Mouse (Mus musculus): ENCODE measurements around the gene Slc12a4. TPM values are rescaled to one million over a fixed set of nuclear protein-coding genes. Genes with fewer than 3 reads are reported as not detected.

The Slc12a4 gene
- polyA plus RNA-seq, 1 experiment from 2014 or later: 19.4 TPM

DNA sequence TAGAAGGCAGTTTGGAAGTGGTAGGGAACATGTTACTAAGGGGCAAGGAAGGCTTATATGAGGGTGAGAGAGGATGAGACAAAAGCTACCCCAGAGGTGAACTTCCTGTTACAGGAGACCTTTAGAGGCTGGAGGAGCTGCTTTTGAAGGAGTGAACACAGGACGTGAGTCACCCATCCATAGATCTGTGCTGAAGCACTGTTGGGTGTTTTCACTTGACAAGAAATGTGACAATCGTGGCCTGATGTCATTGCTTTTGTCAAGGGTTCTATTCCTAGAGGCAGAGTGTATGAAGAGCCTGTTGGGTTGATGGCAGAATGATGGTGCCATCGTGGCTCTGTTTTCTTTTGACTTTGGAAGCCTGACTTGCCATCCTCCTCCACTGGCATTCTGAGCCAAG, 46.5 kb downstream of the Slc12a4 start:
- H3K9ac ChIP-seq (ENCODE audit: low read depth, low read length): no peak overlapping the region
- peaks cover 5% of the 10 kb centered on the region; the same call in 1 of the 2 replicates for H3K36me3 ChIP-seq (ENCODE audit: control insufficient read depth, insufficient read depth, low read length)
- no peaks in the 10 kb centered on the region for H3K9me3 ChIP-seq (ENCODE audit: control insufficient read depth, low read length)
- H3K4me3 ChIP-seq (ENCODE audit: low read length): no peak overlapping the region
- no peak for ATAC-seq
- no peak overlapping the region for H3K27ac ChIP-seq (ENCODE audit: low read length)
- H3K4me2 ChIP-seq (ENCODE audit: low read depth, low read length): no peak overlapping the region
- no peaks in the 10 kb centered on the region for H3K27me3 ChIP-seq (replicated peaks; ENCODE audit: control insufficient read depth, insufficient read depth, low read length)
- WGBS: 90% methylated on average over 3 of the region's 3 CpGs
- H3K4me1 ChIP-seq (ENCODE audit: control insufficient read depth, insufficient read depth, low read length): no peaks in the 10 kb centered on the region

DNA sequence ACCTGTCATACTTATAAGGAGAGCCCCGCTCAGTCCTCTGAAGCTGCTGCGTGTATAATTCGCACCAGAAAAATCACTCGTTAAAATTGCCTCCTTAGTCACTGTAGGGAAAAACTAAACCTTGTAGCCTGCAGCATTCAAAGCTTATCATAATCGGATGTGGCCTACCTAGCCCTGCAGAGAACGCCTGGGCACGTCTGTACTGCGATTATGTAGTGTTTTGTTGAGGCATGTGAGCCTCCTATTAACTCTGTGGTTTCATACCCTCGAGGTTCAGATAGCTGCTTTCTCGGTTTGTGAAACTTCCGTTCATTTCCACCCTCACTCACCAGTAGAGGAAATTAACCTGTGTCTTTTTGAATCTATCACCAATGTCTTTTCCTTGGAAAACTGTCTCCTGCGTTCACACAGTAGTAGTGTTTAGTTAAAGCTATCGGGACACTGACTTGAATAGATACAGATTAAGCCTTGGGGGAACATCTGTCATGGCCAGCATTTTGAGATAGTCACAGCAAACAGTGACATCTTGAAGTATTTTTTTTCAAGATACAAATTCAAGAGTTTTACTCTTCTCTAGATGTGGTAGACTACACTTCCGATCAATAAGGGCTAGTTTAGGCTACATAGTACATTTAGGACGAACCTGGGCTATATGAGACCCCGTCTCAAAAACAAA, 64.8 kb downstream of the Slc12a4 start:
- H3K36me3 ChIP-seq (ENCODE audit: control insufficient read depth, insufficient read depth, low read length): no peaks in the 10 kb centered on the region

DNA sequence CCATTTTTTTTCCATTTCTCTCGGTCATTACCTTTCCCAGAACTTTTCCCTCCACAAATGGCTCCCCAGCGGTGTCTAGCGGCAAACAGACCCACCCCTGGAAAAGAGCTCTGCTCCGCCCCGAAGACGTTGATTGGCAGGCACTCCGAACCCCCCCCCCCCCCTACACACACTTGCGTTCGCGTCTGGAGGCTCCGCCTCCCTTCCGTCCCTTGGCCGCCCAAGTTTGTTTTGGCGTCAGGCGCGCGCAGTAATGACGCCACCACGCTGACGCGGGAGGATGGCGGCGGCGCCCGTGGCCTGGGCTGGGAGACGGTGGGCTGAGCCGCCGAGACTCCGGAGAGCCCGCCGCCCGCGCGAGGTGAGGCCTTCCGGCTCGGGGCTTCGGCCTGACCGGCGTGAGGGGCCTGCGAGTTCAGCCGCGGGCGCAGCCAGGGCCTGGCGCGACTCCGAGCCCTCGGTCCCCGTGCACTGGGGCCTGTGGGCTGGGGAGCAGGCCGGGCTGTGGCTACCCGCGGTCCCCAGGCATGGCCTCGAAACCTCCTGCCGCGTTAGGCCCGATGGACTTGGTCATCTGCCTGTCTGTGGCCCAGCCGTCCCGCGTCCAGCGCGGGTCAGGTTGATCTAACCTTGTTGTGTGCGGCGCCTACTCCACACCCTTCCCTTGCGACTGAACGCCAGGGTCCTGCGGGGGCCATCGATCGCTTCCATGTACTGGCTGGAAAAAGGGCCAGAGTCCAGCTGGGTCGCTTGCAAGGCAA, 65.5 kb downstream of the Slc12a4 start, which contains the start of gene Pskh1:
Gene Pskh1, plus strand, starts transcription at position 262 of the 761 bp plus-strand sequence.
- H3K9ac ChIP-seq (ENCODE audit: low read depth, low read length): peak within 1 kb of the TSS; percentile 99
- peak within 1 kb of the TSS; percentile 82 for H3K4me2 ChIP-seq (ENCODE audit: low read depth, low read length)
- H3K36me3 ChIP-seq (ENCODE audit: control insufficient read depth, insufficient read depth, low read length): no peaks in the 10 kb centered on the region
- peak; percentile 94 for ATAC-seq
- H3K27me3 ChIP-seq (replicated peaks; ENCODE audit: control insufficient read depth, insufficient read depth, low read length): no peaks in the 10 kb centered on the region
- no peaks in the 10 kb centered on the region for H3K9me3 ChIP-seq (ENCODE audit: control insufficient read depth, low read length)
- under 1% methylated on average over 68 of the region's 68 CpGs for WGBS
- peak within 1 kb of the TSS; percentile 96 for H3K4me3 ChIP-seq (ENCODE audit: low read length)
- H3K4me1 ChIP-seq (ENCODE audit: control insufficient read depth, insufficient read depth, low read length): peaks cover 9% of the 10 kb centered on the region
- H3K27ac ChIP-seq (ENCODE audit: low read length): peak within 1 kb of the TSS; percentile 89

More for the DNA sequence above, 64.8 kb downstream of the Slc12a4 start:
- H3K9ac ChIP-seq (ENCODE audit: low read depth, low read length): peak overlapping the region; percentile 99
- H3K4me2 ChIP-seq (ENCODE audit: low read depth, low read length): peak overlapping the region; percentile 82
- no peaks in the 10 kb centered on the region for H3K9me3 ChIP-seq (ENCODE audit: control insufficient read depth, low read length)
- 30% methylated on average over 16 of the region's 16 CpGs for WGBS
- H3K4me1 ChIP-seq (ENCODE audit: control insufficient read depth, insufficient read depth, low read length): peaks cover 9% of the 10 kb centered on the region
- H3K27me3 ChIP-seq (replicated peaks; ENCODE audit: control insufficient read depth, insufficient read depth, low read length): no peaks in the 10 kb centered on the region
- peak; percentile 13; the same call in 1 of the 2 replicates for ATAC-seq
- peak overlapping the region; percentile 89 for H3K27ac ChIP-seq (ENCODE audit: low read length)
- H3K4me3 ChIP-seq (ENCODE audit: low read length): peak overlapping the region; percentile 96

DNA sequence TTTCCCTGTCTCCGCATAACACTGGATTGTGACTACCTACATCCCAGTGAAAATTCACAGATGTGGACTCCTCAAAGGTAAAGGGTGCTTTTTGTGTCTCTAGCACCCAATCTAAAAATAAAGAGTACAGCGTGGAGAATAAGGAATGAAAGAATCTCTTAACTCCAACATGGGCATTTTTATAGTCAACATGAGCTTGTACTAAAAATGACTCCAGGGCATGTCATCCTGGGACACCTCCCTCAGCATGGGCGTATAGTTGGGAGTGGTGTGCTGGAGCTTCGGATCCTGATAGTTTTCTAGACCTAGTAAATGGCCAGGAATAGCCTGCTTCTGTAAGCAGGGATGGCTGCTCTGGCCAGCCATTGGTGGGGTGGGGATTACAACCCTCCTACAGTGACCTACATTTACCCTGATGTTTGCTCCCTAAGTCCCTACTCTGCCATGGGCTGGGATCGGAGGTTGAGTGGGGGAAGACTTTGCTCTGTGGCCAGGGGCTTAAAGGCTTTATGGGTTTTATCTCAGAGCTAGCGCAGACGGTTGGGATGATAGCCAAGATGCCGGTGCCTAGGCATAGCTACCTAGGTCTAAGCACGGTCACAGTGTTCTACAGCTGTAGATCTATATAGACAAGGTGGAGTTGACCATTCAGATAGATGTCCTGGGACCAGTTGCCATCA, 68.0 kb downstream of the Slc12a4 start:
- H3K36me3 ChIP-seq (ENCODE audit: control insufficient read depth, insufficient read depth, low read length): no peaks in the 10 kb centered on the region
- no peak overlapping the region for H3K4me2 ChIP-seq (ENCODE audit: low read depth, low read length)
- 77% methylated on average over 9 of the region's 9 CpGs for WGBS
- no peaks in the 10 kb centered on the region for H3K27me3 ChIP-seq (replicated peaks; ENCODE audit: control insufficient read depth, insufficient read depth, low read length)
- peaks cover 9% of the 10 kb centered on the region for H3K4me1 ChIP-seq (ENCODE audit: control insufficient read depth, insufficient read depth, low read length)
- no peaks in the 10 kb centered on the region for H3K9me3 ChIP-seq (ENCODE audit: control insufficient read depth, low read length)
- no peak overlapping the region for H3K27ac ChIP-seq (ENCODE audit: low read length)
- ATAC-seq: no peak
- H3K4me3 ChIP-seq (ENCODE audit: low read length): no peak overlapping the region
- no peak overlapping the region for H3K9ac ChIP-seq (ENCODE audit: low read depth, low read length)

Small RNA genes within 50 kb of the gene (microRNA-seq; reads per million reads assigned to microRNA genes)
- not detected for gene Mir7074

Other genes starting within 250 kb of the Slc12a4 start
- 8.7 and 10.9 TPM in 2 replicates for gene Gfod2, start 207.4 kb downstream of the Slc12a4 start, polyA plus RNA-seq (2015; fragmentation: Nextera tagmentation; extraction: Ambion mirVana)
- 7.1 and 8.2 TPM in 2 replicates for gene Ranbp10, start 138.7 kb downstream of the Slc12a4 start, polyA plus RNA-seq (2015; fragmentation: Nextera tagmentation; extraction: Ambion mirVana)
- gene Tsnaxip1, start 138.4 kb downstream of the Slc12a4 start, polyA plus RNA-seq (2015; fragmentation: Nextera tagmentation; extraction: Ambion mirVana): not detected in 2 replicates
- gene Cenpt, start 112.8 kb downstream of the Slc12a4 start, polyA plus RNA-seq (2015; fragmentation: Nextera tagmentation; extraction: Ambion mirVana): 25.5 and 28.9 TPM in 2 replicates
- gene Thap11, start 111.0 kb downstream of the Slc12a4 start, polyA plus RNA-seq (2015; fragmentation: Nextera tagmentation; extraction: Ambion mirVana): 49.4 and 49.6 TPM in 2 replicates
- gene Nutf2, start 105.5 kb downstream of the Slc12a4 start, polyA plus RNA-seq (2015; fragmentation: Nextera tagmentation; extraction: Ambion mirVana): 165 and 207 TPM in 2 replicates
- gene Edc4, start 85.2 kb downstream of the Slc12a4 start, polyA plus RNA-seq (2015; fragmentation: Nextera tagmentation; extraction: Ambion mirVana): 31.6 and 34.9 TPM in 2 replicates
- gene Nrn1l, start 72.5 kb downstream of the Slc12a4 start, polyA plus RNA-seq (2015; fragmentation: Nextera tagmentation; extraction: Ambion mirVana): 0.29 and 0.33 TPM in 2 replicates
- gene Pskh1, start 65.7 kb downstream of the Slc12a4 start, polyA plus RNA-seq (2015; fragmentation: Nextera tagmentation; extraction: Ambion mirVana): 25.6 and 26.6 TPM in 2 replicates
- gene Ctrl, start 32.2 kb downstream of the Slc12a4 start, polyA plus RNA-seq (2015; fragmentation: Nextera tagmentation; extraction: Ambion mirVana): 3.1 and 6.2 TPM in 2 replicates
- 115 and 116 TPM in 2 replicates for gene Psmb10, start 27.7 kb downstream of the Slc12a4 start, polyA plus RNA-seq (2015; fragmentation: Nextera tagmentation; extraction: Ambion mirVana)
- gene Lcat, start 22.7 kb downstream of the Slc12a4 start, polyA plus RNA-seq (2015; fragmentation: Nextera tagmentation; extraction: Ambion mirVana): 1.7 and 2.8 TPM in 2 replicates
- gene Dpep3, start 13.3 kb upstream of the Slc12a4 start, polyA plus RNA-seq (2015; fragmentation: Nextera tagmentation; extraction: Ambion mirVana): not detected in 2 replicates
- gene Dus2, start 25.2 kb upstream of the Slc12a4 start, polyA plus RNA-seq (2015; fragmentation: Nextera tagmentation; extraction: Ambion mirVana): 17.2 and 17.6 TPM in 2 replicates
- gene Dpep2nb, start 39.9 kb upstream of the Slc12a4 start, polyA plus RNA-seq (2015; fragmentation: Nextera tagmentation; extraction: Ambion mirVana): 0.12 TPM in 1 of 2 replicates, not detected in the other
- 13.7 and 15.1 TPM in 2 replicates for gene Ddx28, start 45.8 kb upstream of the Slc12a4 start, polyA plus RNA-seq (2015; fragmentation: Nextera tagmentation; extraction: Ambion mirVana)
- 4.0 and 4.5 TPM in 2 replicates for gene Nfatc3, start 92.7 kb upstream of the Slc12a4 start, polyA plus RNA-seq (2015; fragmentation: Nextera tagmentation; extraction: Ambion mirVana)
- gene Esrp2, start 170.9 kb upstream of the Slc12a4 start, polyA plus RNA-seq (2015; fragmentation: Nextera tagmentation; extraction: Ambion mirVana): 35.7 and 38.9 TPM in 2 replicates
- gene Pla2g15, start 184.3 kb upstream of the Slc12a4 start, polyA plus RNA-seq (2015; fragmentation: Nextera tagmentation; extraction: Ambion mirVana): 10.1 and 10.7 TPM in 2 replicates
- gene Slc7a6, start 202.8 kb upstream of the Slc12a4 start, polyA plus RNA-seq (2015; fragmentation: Nextera tagmentation; extraction: Ambion mirVana): 24.5 and 24.6 TPM in 2 replicates
- gene Slc7a6os, start 244.8 kb upstream of the Slc12a4 start, polyA plus RNA-seq (2015; fragmentation: Nextera tagmentation; extraction: Ambion mirVana): 26.9 and 29.3 TPM in 2 replicates
- gene Prmt7, start 244.8 kb upstream of the Slc12a4 start, polyA plus RNA-seq (2015; fragmentation: Nextera tagmentation; extraction: Ambion mirVana): 45.6 and 50.3 TPM in 2 replicates

Data from intestine, embryonic 16.5 days (tissue).